Mouse (Mus musculus): Measurements from ENCODE around the gene Cpsf3.

The Cpsf3 gene

GRCm38 (mm10) chr12:21289651-21290050, 4.5 kb downstream of the Cpsf3 start:
- DNase-seq (ENCODE audit: low read depth): no peak

GRCm38 (mm10) chr12:21298856-21299255, 13.7 kb downstream of the Cpsf3 start:
- no peak for DNase-seq (ENCODE audit: low read depth)

- DNase-seq (ENCODE audit: low read depth): no peak
Measured at GRCm38 (mm10) chr12:21301324-21301723, 16.1 kb downstream of the Cpsf3 start.

GRCm38 (mm10) chr12:21301932-21302331, 16.7 kb downstream of the Cpsf3 start:
- DNase-seq (ENCODE audit: low read depth): no peak

GRCm38 (mm10) chr12:21302361-21302783, 17.2 kb downstream of the Cpsf3 start:
- no peak for DNase-seq (ENCODE audit: low read depth)

- no peak for DNase-seq (ENCODE audit: low read depth)
Measured at GRCm38 (mm10) chr12:21305741-21306140, 20.6 kb downstream of the Cpsf3 start.

- no peak for DNase-seq (ENCODE audit: low read depth)
Measured at GRCm38 (mm10) chr12:21306721-21307120, 21.5 kb downstream of the Cpsf3 start.

- no peak for DNase-seq (ENCODE audit: low read depth)
Measured at GRCm38 (mm10) chr12:21312201-21312600, 27.0 kb downstream of the Cpsf3 start.

GRCm38 (mm10) chr12:21315923-21316868, 31.0 kb downstream of the Cpsf3 start, which contains the start of gene Iah1:
Gene Iah1 (plus strand): TSS chr12:21316389.
- DNase-seq (ENCODE audit: low read depth): peak; percentile 55

GRCm38 (mm10) chr12:21316869-21317265, 31.7 kb downstream of the Cpsf3 start:
- peak; percentile 46 for DNase-seq (ENCODE audit: low read depth)

GRCm38 (mm10) chr12:21318143-21318895, 33.1 kb downstream of the Cpsf3 start:
- peak; percentile 23 for DNase-seq (ENCODE audit: low read depth)

- no peak for DNase-seq (ENCODE audit: low read depth)
Measured at GRCm38 (mm10) chr12:21320317-21320716, 35.1 kb downstream of the Cpsf3 start.

- no peak for DNase-seq (ENCODE audit: low read depth)
Measured at GRCm38 (mm10) chr12:21321170-21321569, 36.0 kb downstream of the Cpsf3 start.

- DNase-seq (ENCODE audit: low read depth): no peak
Measured at GRCm38 (mm10) chr12:21322296-21322695, 37.1 kb downstream of the Cpsf3 start.

GRCm38 (mm10) chr12:21322856-21323255, 37.7 kb downstream of the Cpsf3 start:
- DNase-seq (ENCODE audit: low read depth): no peak

- no peak for DNase-seq (ENCODE audit: low read depth)
Measured at GRCm38 (mm10) chr12:21324101-21324500, 38.9 kb downstream of the Cpsf3 start.

GRCm38 (mm10) chr12:21325266-21325665, 40.1 kb downstream of the Cpsf3 start:
- no peak for DNase-seq (ENCODE audit: low read depth)

GRCm38 (mm10) chr12:21326325-21326724, 41.1 kb downstream of the Cpsf3 start:
- DNase-seq (ENCODE audit: low read depth): no peak

GRCm38 (mm10) chr12:21329661-21330400, 44.6 kb downstream of the Cpsf3 start:
- DNase-seq (ENCODE audit: low read depth): no peak

GRCm38 (mm10) chr12:21330961-21331576, 45.9 kb downstream of the Cpsf3 start:
- DNase-seq (ENCODE audit: low read depth): no peak

- no peak for DNase-seq (ENCODE audit: low read depth)
Measured at GRCm38 (mm10) chr12:21331711-21332110, 46.5 kb downstream of the Cpsf3 start.

GRCm38 (mm10) chr12:21333021-21333420, 47.8 kb downstream of the Cpsf3 start:
- DNase-seq (ENCODE audit: low read depth): no peak

All from fibroblast of lung, adult 2 months (primary cell).